Mouse (Mus musculus) cortical plate, adult 2 months (tissue): ENCODE results near the gene Slc51a. TPM values are rescaled to one million over a fixed set of nuclear protein-coding genes. Genes with fewer than 3 reads are reported as not detected.

Experiments used
- H3K27ac ChIP-seq: fragments of 200-500 bp; 2 replicates; pipeline ENCODE4 v1.5.1; 2012; ENCODE audit warnings: low read length, control low read depth, inconsistent platforms; ENCODE audit not compliant: insufficient read depth
- H3K4me1 ChIP-seq: fragments of 200-500 bp; 2 replicates; pipeline ENCODE4 v1.6.1; 2011; ENCODE audit warnings: low read length; ENCODE audit not compliant: control insufficient read depth, insufficient read depth
- H3K4me3 ChIP-seq: fragments of 200-500 bp; 2 replicates; pipeline ENCODE4 v1.5.1; 2011; ENCODE audit warnings: mild to moderate bottlenecking, low read length, control low read depth; ENCODE audit not compliant: insufficient read depth
- CTCF ChIP-seq: fragments of 200-500 bp; IDR thresholded peaks from 2 replicates; pipeline ENCODE4 v1.5.1; 2011; ENCODE audit warnings: mild to moderate bottlenecking, control low read depth, low read length; ENCODE audit not compliant: insufficient read depth; ENCODE audit errors: extremely low read depth
- POLR2A ChIP-seq: fragments of 200-500 bp; IDR thresholded peaks from 2 replicates; pipeline ENCODE4 v1.6.1; 2011; ENCODE audit warnings: mild to moderate bottlenecking, low read length, control low read depth; ENCODE audit not compliant: insufficient read depth; ENCODE audit errors: extremely low read depth
- polyA plus RNA-seq: library from polyadenylated mRNA; depleted of rRNA; stranded (reverse); fragments of >200 nt; gene quantifications from 2 replicates; pipeline ENCODE4 v1.2.3, GENCODE M21; 2012; rRNA removed

The Slc51a gene
- polyA plus RNA-seq: 0.04 TPM in 1 of 2 replicates, not detected in the other

GRCm38 (mm10) chr16:32487234-32488111, at the start of gene Slc51a:
Slc51a (minus strand) TSS chr16:32487879.
- H3K4me1 ChIP-seq: no peaks in the 10 kb centered on the region
- TF ChIP-seq POLR2A (no peak), CTCF (no peak)
- H3K4me3 ChIP-seq: no peak within 1 kb of the TSS
- no peak within 1 kb of the TSS for H3K27ac ChIP-seq

DNA sequence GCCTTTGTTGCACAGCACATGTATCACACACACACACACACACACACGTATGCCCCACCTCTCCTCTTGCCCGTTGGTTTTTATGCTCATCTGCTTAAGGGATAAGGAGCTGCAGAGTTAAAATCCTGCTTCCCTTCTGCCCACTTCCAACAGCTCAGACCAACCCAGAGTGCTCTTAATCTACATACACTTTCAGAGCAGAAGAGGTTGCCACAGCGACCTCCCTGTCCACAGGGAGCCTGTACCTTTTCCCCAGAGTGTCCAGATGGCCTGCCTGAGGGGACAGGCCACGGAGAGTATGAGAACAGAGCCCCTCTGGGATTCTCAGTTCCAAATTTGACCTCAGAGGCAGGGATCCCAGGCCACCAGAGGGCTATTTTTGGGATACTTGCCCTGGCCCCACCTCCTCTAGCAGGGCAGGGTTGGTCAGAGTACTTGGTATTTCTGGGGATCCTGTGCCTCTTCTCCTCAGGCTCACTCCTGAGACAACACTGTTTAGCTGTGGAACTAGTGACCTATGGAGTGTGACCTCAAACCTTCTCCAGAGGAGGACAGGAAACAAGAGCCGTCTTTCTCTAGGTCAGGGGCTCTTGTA, 47.6 kb upstream of the Slc51a start:
- TF ChIP-seq CTCF (no peak), POLR2A (no peak)
- Histone ChIP-seq H3K27ac (no peak overlapping the region), H3K4me1 (no peaks in the 10 kb centered on the region), H3K4me3 (no peak overlapping the region)

DNA sequence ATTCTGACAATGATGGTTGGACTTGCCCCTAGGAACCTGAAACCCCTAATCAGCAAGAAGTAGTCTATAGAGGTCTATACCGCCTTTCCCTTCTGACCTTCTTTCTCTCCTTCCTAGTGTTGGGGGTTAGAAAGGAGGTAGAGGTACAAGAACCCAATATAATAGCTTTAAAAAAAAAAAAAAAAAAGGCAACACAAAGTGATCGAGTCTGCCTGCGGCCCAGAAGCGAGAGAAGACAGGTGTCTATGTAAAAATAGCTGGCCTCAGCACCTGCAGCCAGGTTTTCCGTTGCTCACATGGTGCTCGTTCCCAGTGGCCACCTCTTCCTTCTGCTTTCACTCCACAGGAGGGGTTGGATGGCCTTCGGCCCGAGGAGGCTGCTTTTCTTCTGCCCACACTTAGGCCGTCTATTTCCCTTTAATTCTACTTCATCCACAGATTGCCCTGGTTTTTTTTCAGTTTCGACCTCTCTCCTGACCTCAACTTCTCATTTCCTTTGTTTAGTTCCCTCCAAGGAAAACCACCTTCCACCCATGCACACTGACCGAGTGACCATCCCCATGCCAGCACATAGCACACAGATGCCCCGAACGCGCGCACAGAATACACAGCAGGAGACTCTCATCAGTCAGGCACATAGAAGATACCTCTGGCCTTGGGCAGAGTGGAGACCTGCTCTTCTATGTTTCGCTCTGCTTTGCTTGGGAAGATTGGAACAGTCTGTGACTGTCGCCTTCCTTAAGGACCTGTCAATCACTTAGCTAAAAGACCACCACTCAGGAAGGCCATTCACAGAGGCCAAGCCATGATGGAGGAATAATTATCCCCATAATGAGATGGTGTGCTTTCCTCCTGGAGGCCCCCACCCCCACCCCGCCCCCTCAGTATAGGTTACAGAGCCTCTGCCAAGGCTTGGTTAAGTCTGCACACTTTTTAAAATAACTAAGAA, 45.5 kb upstream of the Slc51a start:
- Histone ChIP-seq H3K4me3 (no peak overlapping the region), H3K27ac (no peak overlapping the region), H3K4me1 (no peaks in the 10 kb centered on the region)
- TF ChIP-seq CTCF (no peak), POLR2A (no peak)

DNA sequence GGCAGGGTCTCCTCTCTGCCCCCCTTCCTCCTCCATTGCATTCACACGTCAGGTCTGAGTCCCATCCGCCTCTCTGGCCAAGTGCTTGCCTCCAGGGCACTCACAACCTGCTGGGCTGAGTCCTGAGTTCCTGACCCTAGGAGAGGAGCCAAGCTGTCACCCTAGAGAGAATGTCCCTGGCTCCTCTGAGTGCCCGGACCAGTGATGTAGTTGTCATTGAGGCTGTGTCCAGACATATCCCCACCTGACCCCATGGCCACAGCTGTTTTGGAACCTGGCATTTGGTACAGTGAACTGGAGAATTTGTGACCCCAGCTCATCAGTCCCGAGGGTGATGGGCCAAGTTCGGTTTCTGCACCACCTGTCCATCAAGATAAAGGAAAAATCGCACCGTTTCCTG, 39.2 kb upstream of the Slc51a start:
- no peak overlapping the region for H3K27ac ChIP-seq
- TF ChIP-seq POLR2A: no peak
- no peak for TF ChIP-seq CTCF
- H3K4me1 ChIP-seq: peaks cover 8% of the 10 kb centered on the region; the same call in 1 of the 2 replicates
- H3K4me3 ChIP-seq: no peak overlapping the region

DNA sequence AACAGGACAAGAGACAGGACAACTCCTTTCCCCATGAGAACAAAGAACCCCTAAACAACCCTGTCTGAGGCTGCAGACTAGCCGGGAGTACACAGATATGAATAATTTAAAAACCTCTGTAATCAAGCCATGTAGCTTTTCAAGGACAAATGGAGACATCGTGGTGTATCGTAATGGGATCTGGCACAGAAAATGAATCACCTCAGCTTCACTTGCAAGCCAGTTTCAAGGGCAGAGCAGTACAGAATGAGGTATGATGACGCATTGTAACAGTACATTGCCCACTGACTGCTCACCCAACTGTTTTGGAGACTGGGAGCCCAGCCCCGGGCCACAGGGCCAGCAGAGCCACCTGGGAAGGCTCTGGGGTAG, 36.6 kb upstream of the Slc51a start:
- Histone ChIP-seq H3K4me3 (no peak overlapping the region), H3K27ac (peak overlapping the region; percentile 66; the same call in 1 of the 2 replicates), H3K4me1 (peaks cover 15% of the 10 kb centered on the region)
- no peak for TF ChIP-seq CTCF
- TF ChIP-seq POLR2A: no peak

- Histone ChIP-seq H3K27ac (peak overlapping the region; percentile 66; the same call in 1 of the 2 replicates), H3K4me3 (no peak overlapping the region), H3K4me1 (peaks cover 15% of the 10 kb centered on the region)
- TF ChIP-seq POLR2A: no peak
- TF ChIP-seq CTCF: no peak
Observed at GRCm38 (mm10) chr16:32523462-32524243, 36.0 kb upstream of the Slc51a start.

GRCm38 (mm10) chr16:32522578-32523194, 35.0 kb upstream of the Slc51a start:
- Histone ChIP-seq H3K27ac (no peak overlapping the region), H3K4me3 (no peak overlapping the region), H3K4me1 (peaks cover 15% of the 10 kb centered on the region)
- no peak for TF ChIP-seq POLR2A
- no peak for TF ChIP-seq CTCF

DNA sequence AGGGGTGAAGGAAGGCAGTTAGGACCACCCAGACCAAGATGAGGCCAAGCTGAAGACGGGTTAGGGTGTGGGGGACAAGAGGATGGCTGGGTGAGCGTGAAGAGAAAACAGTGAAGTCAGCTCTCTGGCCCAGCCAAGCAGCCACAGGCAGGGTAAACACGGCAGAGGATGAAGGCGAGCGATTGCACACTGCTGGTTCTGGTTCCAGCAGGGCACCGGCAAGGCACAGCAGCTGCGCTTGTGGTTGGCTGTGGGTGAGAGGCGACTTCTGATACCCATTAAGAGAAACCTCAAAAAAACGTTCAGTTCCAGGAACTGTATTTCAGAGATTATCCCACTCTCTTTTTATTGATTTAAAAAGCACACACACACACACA, 32.7 kb upstream of the Slc51a start:
- Histone ChIP-seq H3K27ac (0 out of 2 replicates have a peak overlapping the region, but pooled peaks have one; percentile 1), H3K4me1 (peaks cover 21% of the 10 kb centered on the region), H3K4me3 (no peak overlapping the region)
- TF ChIP-seq POLR2A (no peak), CTCF (no peak)
